Mouse (Mus musculus): ENCODE data around the gene Csf3r. TPM values are rescaled to one million over a fixed set of nuclear protein-coding genes. Genes with fewer than 3 reads are reported as not detected.

The Csf3r gene
- polyA plus RNA-seq, 1 experiment, result 2.1 TPM

- H3K27me3 ChIP-seq (ENCODE audit: control insufficient read depth, insufficient read depth, low read length), result no peaks in the 10 kb centered on the region
- no peaks in the 10 kb centered on the region for H3K4me1 ChIP-seq (ENCODE audit: control insufficient read depth, insufficient read depth, insufficient read length, low read length)
- TF ChIP-seq POLR2A (IDR thresholded peaks at IDR 0.05; ENCODE audit: low read depth, low read length) (no peak), CTCF (IDR thresholded peaks at IDR 0.05; ENCODE audit: extremely low read depth, insufficient read length, insufficient replicate concordance, low read depth, low read length) (no peak)
- 67% methylated on average over 3 of the region's 3 CpGs for WGBS
- no peaks in the 10 kb centered on the region for H3K36me3 ChIP-seq (ENCODE audit: control insufficient read depth, insufficient read depth, low read length)
- no peak overlapping the region for H3K4me3 ChIP-seq (ENCODE audit: low read depth, low read length)
- H3K27ac ChIP-seq (ENCODE audit: insufficient read depth, low read depth, low read length), result no peak overlapping the region
Observed at GRCm38 (mm10) chr4:125992206-125992605, 32.1 kb upstream of the Csf3r start.

DNA sequence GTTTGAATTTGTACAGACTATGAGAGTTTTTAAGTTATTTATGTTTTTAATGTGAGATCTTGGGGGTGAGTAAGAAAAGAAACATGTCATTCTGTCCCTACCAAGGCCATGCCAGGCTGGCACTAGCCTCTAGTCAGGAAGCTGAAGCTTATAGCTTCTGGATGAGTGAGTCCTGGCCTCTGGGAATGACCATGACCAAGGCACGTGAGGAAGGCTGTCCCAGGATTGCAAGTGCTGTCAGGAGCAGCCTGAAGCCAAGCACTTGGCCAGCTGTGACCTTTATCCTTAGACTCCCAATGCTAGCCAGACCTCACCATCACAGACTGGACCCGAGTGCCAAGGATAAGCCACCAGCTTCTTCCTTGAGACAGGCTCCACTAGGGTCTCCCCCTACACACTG is 31.4 kb upstream of the Csf3r start:
- no peaks in the 10 kb centered on the region for H3K36me3 ChIP-seq (ENCODE audit: control insufficient read depth, insufficient read depth, low read length)
- no peaks in the 10 kb centered on the region for H3K27me3 ChIP-seq (ENCODE audit: control insufficient read depth, insufficient read depth, low read length)
- H3K27ac ChIP-seq (ENCODE audit: insufficient read depth, low read depth, low read length), result no peak overlapping the region
- H3K4me1 ChIP-seq (ENCODE audit: control insufficient read depth, insufficient read depth, insufficient read length, low read length), result no peaks in the 10 kb centered on the region
- WGBS, result 51% methylated on average over 2 of the region's 2 CpGs
- no peak for TF ChIP-seq POLR2A (IDR thresholded peaks at IDR 0.05; ENCODE audit: low read depth, low read length)
- TF ChIP-seq CTCF (IDR thresholded peaks at IDR 0.05; ENCODE audit: extremely low read depth, insufficient read length, insufficient replicate concordance, low read depth, low read length), result no peak
- H3K4me3 ChIP-seq (ENCODE audit: low read depth, low read length), result no peak overlapping the region

DNA sequence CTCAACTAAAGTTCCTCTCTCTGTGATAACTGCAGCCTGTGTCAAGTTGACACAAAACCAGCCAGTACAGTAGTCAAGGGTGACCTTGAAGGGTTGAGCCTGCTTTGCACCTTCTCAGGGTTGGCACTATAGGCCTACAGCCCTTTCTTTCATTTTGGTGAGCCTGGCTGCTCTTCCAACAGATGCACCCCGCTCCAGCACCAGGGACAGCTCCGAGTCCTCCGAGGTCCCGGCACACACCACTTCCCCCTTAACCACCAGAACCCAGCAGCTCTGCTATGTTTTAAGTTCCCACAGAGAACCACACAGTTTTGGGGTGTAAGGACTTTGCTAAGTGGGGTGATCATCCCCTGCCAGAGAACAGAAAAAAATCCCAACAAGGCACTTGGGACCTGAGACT is 27.8 kb upstream of the Csf3r start:
- no peak overlapping the region for H3K4me3 ChIP-seq (ENCODE audit: low read depth, low read length)
- no peaks in the 10 kb centered on the region for H3K27me3 ChIP-seq (ENCODE audit: control insufficient read depth, insufficient read depth, low read length)
- no peaks in the 10 kb centered on the region for H3K36me3 ChIP-seq (ENCODE audit: control insufficient read depth, insufficient read depth, low read length)
- WGBS, result 8% methylated on average over 4 of the region's 4 CpGs
- TF ChIP-seq POLR2A (IDR thresholded peaks at IDR 0.05; ENCODE audit: low read depth, low read length) (no peak), CTCF (IDR thresholded peaks at IDR 0.05; ENCODE audit: extremely low read depth, insufficient read length, insufficient replicate concordance, low read depth, low read length) (no peak)
- no peaks in the 10 kb centered on the region for H3K4me1 ChIP-seq (ENCODE audit: control insufficient read depth, insufficient read depth, insufficient read length, low read length)
- no peak overlapping the region for H3K27ac ChIP-seq (ENCODE audit: insufficient read depth, low read depth, low read length)

DNA sequence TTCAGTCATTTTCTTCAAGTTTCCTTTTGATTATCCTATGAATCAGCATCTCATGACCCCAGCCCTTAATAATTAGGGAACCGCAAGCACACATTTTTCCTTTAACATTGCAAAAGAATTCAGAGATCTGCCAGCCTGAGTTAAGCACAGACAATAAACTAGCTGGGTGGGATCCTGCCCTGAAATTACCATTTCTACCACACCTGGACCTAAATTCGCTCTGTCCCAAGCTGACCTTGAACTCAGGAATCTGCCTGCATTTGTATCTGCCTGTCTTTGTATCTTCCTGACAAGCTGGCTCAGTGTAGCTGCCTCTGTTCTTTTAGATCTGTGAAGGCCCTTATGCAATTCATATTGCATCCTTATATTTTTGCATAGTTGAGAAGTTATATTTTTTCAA is 26.5 kb upstream of the Csf3r start:
- Histone ChIP-seq H3K27ac (ENCODE audit: insufficient read depth, low read depth, low read length) (no peak overlapping the region), H3K27me3 (ENCODE audit: control insufficient read depth, insufficient read depth, low read length) (no peaks in the 10 kb centered on the region), H3K36me3 (ENCODE audit: control insufficient read depth, insufficient read depth, low read length) (no peaks in the 10 kb centered on the region), H3K4me1 (ENCODE audit: control insufficient read depth, insufficient read depth, insufficient read length, low read length) (no peaks in the 10 kb centered on the region), H3K4me3 (ENCODE audit: low read depth, low read length) (no peak overlapping the region)
- no peak for TF ChIP-seq CTCF (IDR thresholded peaks at IDR 0.05; ENCODE audit: extremely low read depth, insufficient read length, insufficient replicate concordance, low read depth, low read length)
- no peak for TF ChIP-seq POLR2A (IDR thresholded peaks at IDR 0.05; ENCODE audit: low read depth, low read length)
- 81% methylated on average over 2 of the region's 2 CpGs for WGBS

GRCm38 (mm10) chr4:126001311-126002199 is 22.8 kb upstream of the Csf3r start:
- Histone ChIP-seq H3K36me3 (ENCODE audit: control insufficient read depth, insufficient read depth, low read length) (no peaks in the 10 kb centered on the region), H3K4me3 (ENCODE audit: low read depth, low read length) (no peak overlapping the region), H3K27ac (ENCODE audit: insufficient read depth, low read depth, low read length) (no peak overlapping the region), H3K27me3 (ENCODE audit: control insufficient read depth, insufficient read depth, low read length) (no peaks in the 10 kb centered on the region), H3K4me1 (ENCODE audit: control insufficient read depth, insufficient read depth, insufficient read length, low read length) (no peaks in the 10 kb centered on the region)
- 77% methylated on average over 12 of the region's 12 CpGs for WGBS
- TF ChIP-seq POLR2A (IDR thresholded peaks at IDR 0.05; ENCODE audit: low read depth, low read length) (no peak), CTCF (IDR thresholded peaks at IDR 0.05; ENCODE audit: extremely low read depth, insufficient read length, insufficient replicate concordance, low read depth, low read length) (no peak)

DNA sequence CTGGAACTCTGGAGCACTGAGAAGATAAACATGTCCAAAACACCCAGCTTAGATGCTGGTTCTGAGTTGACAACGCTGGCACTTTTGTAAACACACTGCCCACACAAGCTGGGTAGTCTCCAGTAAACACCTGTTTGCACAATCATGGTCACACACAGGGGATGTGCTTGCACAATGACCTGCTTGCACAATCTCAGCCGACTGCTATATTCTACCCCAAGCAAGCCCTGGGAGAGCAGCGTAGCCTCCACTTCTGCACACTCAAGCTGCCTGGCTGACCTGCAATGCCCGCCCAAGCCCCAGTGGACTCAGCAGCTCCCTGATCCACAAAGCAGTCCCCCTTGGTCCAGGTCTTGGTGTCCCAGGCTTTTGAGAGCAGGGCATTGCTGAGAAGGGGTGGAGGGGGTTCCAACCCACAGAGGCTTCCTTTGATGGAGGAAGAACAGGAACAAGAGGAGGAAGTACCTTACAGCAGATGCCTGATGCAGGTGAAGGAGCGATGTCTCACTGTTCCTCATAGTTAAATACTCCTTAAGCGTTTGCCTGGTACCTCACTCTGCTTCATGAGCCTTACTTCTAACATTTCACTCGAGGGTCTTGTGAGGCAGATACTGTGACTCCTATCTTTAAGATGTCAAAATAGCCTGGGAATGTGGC is 6.5 kb upstream of the Csf3r start:
- TF ChIP-seq CTCF (IDR thresholded peaks at IDR 0.05; ENCODE audit: extremely low read depth, insufficient read length, insufficient replicate concordance, low read depth, low read length) (no peak), POLR2A (IDR thresholded peaks at IDR 0.05; ENCODE audit: low read depth, low read length) (no peak)
- Histone ChIP-seq H3K27me3 (ENCODE audit: control insufficient read depth, insufficient read depth, low read length) (no peaks in the 10 kb centered on the region), H3K4me1 (ENCODE audit: control insufficient read depth, insufficient read depth, insufficient read length, low read length) (no peaks in the 10 kb centered on the region), H3K27ac (ENCODE audit: insufficient read depth, low read depth, low read length) (no peak overlapping the region), H3K4me3 (ENCODE audit: low read depth, low read length) (no peak overlapping the region), H3K36me3 (ENCODE audit: control insufficient read depth, insufficient read depth, low read length) (no peaks in the 10 kb centered on the region)
- WGBS, result 72% methylated on average over 7 of the region's 7 CpGs

GRCm38 (mm10) chr4:126018966-126019538 is 5.3 kb upstream of the Csf3r start:
- no peaks in the 10 kb centered on the region for H3K36me3 ChIP-seq (ENCODE audit: control insufficient read depth, insufficient read depth, low read length)
- no peak overlapping the region for H3K27ac ChIP-seq (ENCODE audit: insufficient read depth, low read depth, low read length)
- no peak overlapping the region for H3K4me3 ChIP-seq (ENCODE audit: low read depth, low read length)
- WGBS, result 71% methylated on average over 11 of the region's 11 CpGs
- no peak for TF ChIP-seq POLR2A (IDR thresholded peaks at IDR 0.05; ENCODE audit: low read depth, low read length)
- TF ChIP-seq CTCF (IDR thresholded peaks at IDR 0.05; ENCODE audit: extremely low read depth, insufficient read length, insufficient replicate concordance, low read depth, low read length), result no peak
- no peaks in the 10 kb centered on the region for H3K27me3 ChIP-seq (ENCODE audit: control insufficient read depth, insufficient read depth, low read length)
- H3K4me1 ChIP-seq (ENCODE audit: control insufficient read depth, insufficient read depth, insufficient read length, low read length), result no peaks in the 10 kb centered on the region
